Mouse (Mus musculus) stomach, postnatal 0 days (tissue): ENCODE data around the gene Hdac7. TPM values are rescaled to one million over a fixed set of nuclear protein-coding genes. Genes with fewer than 3 reads are reported as not detected.

Experiments
- ATAC-seq: fragments of 200-750 bp; cut with Nextera tagmentation; 2 replicates; pipeline ENCODE4 v1.8.0; 2017; ENCODE audit not compliant: low FRiP score, low TSS enrichment
- DNase-seq: peaks from one replicate; pipeline ENCODE4 v3.0.0-alpha.2; 2016; ENCODE audit warnings: low spot score
- H3K27ac ChIP-seq: fragments of 300-500 bp; sonication (generic); replicated peaks from 2 replicates; pipeline ENCODE4 v1.5.1; 2014; ENCODE audit warnings: mild to moderate bottlenecking, control low read depth
- H3K27me3 ChIP-seq: fragments of 300-500 bp; sonication (generic); 2 replicates; pipeline ENCODE4 v1.6.1; 2014; ENCODE audit warnings: low read length; ENCODE audit not compliant: control insufficient read depth, insufficient read depth
- H3K36me3 ChIP-seq: fragments of 300-500 bp; sonication (generic); 2 replicates; pipeline ENCODE4 v1.6.1; 2014; ENCODE audit warnings: low read length, mixed read lengths; ENCODE audit not compliant: control insufficient read depth, insufficient read depth
- H3K4me1 ChIP-seq: fragments of 300-500 bp; sonication (generic); replicated peaks from 2 replicates; pipeline ENCODE4 v1.6.1; 2014; ENCODE audit warnings: antibody characterized with exemption; ENCODE audit not compliant: control insufficient read depth, insufficient read depth
- H3K4me2 ChIP-seq: fragments of 300-500 bp; sonication (generic); replicated peaks from 2 replicates; pipeline ENCODE4 v1.6.1; 2014; ENCODE audit warnings: low read depth, mild to moderate bottlenecking, control low read depth, moderate library complexity
- H3K4me3 ChIP-seq: fragments of 300-500 bp; sonication (generic); 2 replicates; pipeline ENCODE4 v1.5.1; 2014; ENCODE audit warnings: low read depth, low read length, control low read depth
- H3K9ac ChIP-seq: fragments of 300-500 bp; sonication (generic); 2 replicates; pipeline ENCODE4 v1.6.1; 2014; ENCODE audit warnings: mild to moderate bottlenecking, low read length, control low read depth, mixed read lengths
- H3K9me3 ChIP-seq: fragments of 300-500 bp; sonication (generic); 2 replicates; pipeline ENCODE4 v1.6.1; 2016; ENCODE audit warnings: low read length; ENCODE audit not compliant: control insufficient read depth
- CTCF ChIP-seq: IDR thresholded peaks from 2 replicates; pipeline ENCODE4 v1.5.1; 2016; ENCODE audit warnings: antibody characterized with exemption, low read depth, mild to moderate bottlenecking, moderate library complexity
- EP300 ChIP-seq: optimal IDR thresholded peaks from 2 replicates; pipeline ENCODE3; 2016; ENCODE audit warnings: antibody characterized with exemption
- WGBS: fragments of 180-500 bp; shearing (Covaris S2); extraction: QIAGEN DNeasy Blood & Tissue Kit; methylation state at CpG from one replicate; pipeline ENCODE4 v1.1.7; 2014; 5-methylcytosine and 5-hydroxymethylcytosine counted together
- polyA plus RNA-seq: library from polyadenylated mRNA; unstranded; fragments of >200 nt; fragmentation: Nextera tagmentation; extraction: Ambion mirVana; gene quantifications from 2 replicates; pipeline ENCODE4 v1.2.1, GENCODE M21; 2015

Gene Hdac7
- polyA plus RNA-seq, 1 experiment from 2014 or later = 8.0 TPM

DNA sequence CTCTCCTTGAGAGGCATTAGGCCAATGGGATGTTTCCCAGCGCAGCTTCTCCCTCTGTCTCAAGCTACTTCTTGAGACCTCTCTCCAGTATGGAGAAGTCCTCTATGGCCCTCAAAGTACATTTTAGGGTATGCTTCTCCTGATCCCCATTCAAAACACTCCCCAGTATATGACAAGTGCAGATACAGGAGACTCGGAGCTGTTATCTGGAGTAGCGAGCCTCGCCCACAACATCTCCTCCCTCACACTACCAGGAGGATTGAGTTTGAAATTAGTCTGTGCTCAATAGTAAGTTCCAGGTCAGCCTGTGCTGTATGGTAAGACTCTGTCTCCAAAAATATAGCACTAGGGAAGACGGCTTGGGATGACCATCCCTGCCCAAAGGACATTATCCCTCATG is 6.7 kb upstream of the Hdac7 start:
- no peaks in the 10 kb centered on the region for H3K9me3 ChIP-seq
- TF ChIP-seq CTCF (no peak), EP300 (no peak)
- H3K4me3 ChIP-seq = no peak overlapping the region
- H3K27me3 ChIP-seq = no peaks in the 10 kb centered on the region
- H3K27ac ChIP-seq = no peak overlapping the region
- no peak for ATAC-seq
- no peak for DNase-seq
- H3K4me1 ChIP-seq = no peaks in the 10 kb centered on the region
- no peak overlapping the region for H3K4me2 ChIP-seq
- 78% methylated on average over 5 of the region's 5 CpGs for WGBS
- no peaks in the 10 kb centered on the region for H3K36me3 ChIP-seq
- H3K9ac ChIP-seq = no peak overlapping the region

DNA sequence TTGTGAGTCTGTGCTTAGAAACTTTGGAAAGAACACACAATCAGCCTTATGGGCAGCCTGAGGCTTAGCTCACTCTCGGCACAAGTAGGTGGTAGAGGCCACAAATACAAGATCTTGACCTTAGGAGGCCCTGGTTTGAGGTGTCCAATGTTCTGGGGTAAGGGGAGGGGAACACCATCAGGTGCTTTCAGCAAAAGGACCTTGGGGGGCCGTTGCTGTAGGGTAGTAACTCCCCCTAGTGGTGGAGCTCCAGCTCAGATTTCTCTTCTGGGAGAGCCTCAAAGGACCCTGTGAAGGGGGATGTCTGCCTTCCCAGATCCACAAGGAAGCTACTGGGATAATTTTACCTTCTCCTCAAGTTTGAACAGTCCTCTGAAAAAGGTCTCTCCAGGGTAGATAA is 6.1 kb upstream of the Hdac7 start:
- ATAC-seq = no peak
- H3K36me3 ChIP-seq = no peaks in the 10 kb centered on the region
- WGBS = 17% methylated on average over 2 of the region's 2 CpGs

DNA sequence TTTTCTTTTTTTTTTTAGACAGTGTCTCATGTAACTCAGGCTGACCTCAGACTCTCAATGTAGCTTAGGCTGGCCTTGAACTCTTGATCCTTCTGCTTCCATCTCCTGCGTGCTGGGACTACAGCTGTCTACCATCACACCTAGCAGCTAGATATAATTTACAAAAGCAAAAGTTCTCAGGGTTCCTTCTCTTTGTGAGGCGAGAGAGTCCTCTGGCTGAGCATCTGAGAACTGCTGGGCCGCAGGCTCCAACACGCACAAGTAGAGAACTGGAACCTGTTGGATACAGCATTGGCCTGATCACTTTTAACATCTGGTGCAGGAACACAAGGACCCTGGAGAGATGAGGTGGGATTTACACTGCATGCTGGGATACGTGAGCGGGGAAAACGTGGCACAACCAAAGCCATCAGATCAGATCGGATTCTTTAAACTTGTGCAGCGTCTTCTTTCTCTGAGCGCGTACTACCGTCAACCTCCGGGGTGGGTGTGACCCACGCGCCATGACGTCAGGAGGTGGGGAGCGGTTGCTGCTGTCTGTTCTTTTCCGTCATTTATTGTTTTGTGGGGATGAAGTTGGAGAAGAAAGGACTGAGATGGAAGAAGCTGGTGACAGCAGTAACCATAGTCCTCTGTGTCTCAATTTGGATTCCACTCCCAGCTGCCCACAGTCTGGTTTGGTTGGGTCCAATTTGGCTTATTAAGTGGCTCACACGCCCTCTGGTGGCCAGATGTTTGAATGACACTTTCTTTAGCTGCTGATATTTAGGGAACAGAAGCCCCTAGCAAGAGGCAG is 5.0 kb upstream of the Hdac7 start:
- DNase-seq (peak; percentile 81), ATAC-seq (peak; percentile 77)
- Histone ChIP-seq H3K27me3 (no peaks in the 10 kb centered on the region), H3K27ac (peak overlapping the region; percentile 53; the same call in 1 of the 2 replicates), H3K4me1 (no peaks in the 10 kb centered on the region), H3K9me3 (no peaks in the 10 kb centered on the region), H3K4me2 (peak overlapping the region; percentile 56), H3K36me3 (no peaks in the 10 kb centered on the region), H3K4me3 (peak overlapping the region; percentile 18; the same call in 1 of the 2 replicates), H3K9ac (peak overlapping the region; percentile 39; the same call in 1 of the 2 replicates)
- TF ChIP-seq CTCF (peak; percentile 88), EP300 (no peak)
- 4% methylated on average over 19 of the region's 19 CpGs for WGBS

More for the DNA sequence above, 6.1 kb upstream of the Hdac7 start:
- Histone ChIP-seq H3K9ac (no peak overlapping the region), H3K4me3 (no peak overlapping the region), H3K27ac (no peak overlapping the region), H3K9me3 (no peaks in the 10 kb centered on the region), H3K4me1 (no peaks in the 10 kb centered on the region), H3K4me2 (no peak overlapping the region), H3K27me3 (no peaks in the 10 kb centered on the region)
- TF ChIP-seq CTCF (peak; percentile 76), EP300 (no peak)
- no peak for DNase-seq

- H3K9me3 ChIP-seq = no peaks in the 10 kb centered on the region
- no peak overlapping the region for H3K27ac ChIP-seq
- H3K4me2 ChIP-seq = no peak overlapping the region
- H3K36me3 ChIP-seq = no peaks in the 10 kb centered on the region
- 87% methylated on average over 2 of the region's 2 CpGs for WGBS
- no peaks in the 10 kb centered on the region for H3K4me1 ChIP-seq
- ATAC-seq = no peak
- no peak for TF ChIP-seq EP300
- no peak for TF ChIP-seq CTCF
- H3K27me3 ChIP-seq = no peaks in the 10 kb centered on the region
- H3K4me3 ChIP-seq = no peak overlapping the region
- no peak for DNase-seq
- H3K9ac ChIP-seq = no peak overlapping the region
These were observed 3.6 kb upstream of the Hdac7 start for GRCm38 (mm10) chr15:97847866-97848265.

GRCm38 (mm10) chr15:97847285-97847684 is 3.0 kb upstream of the Hdac7 start:
- Histone ChIP-seq H3K27ac (no peak overlapping the region), H3K4me1 (no peaks in the 10 kb centered on the region), H3K9ac (no peak overlapping the region), H3K9me3 (no peaks in the 10 kb centered on the region), H3K27me3 (no peaks in the 10 kb centered on the region), H3K4me3 (no peak overlapping the region), H3K36me3 (no peaks in the 10 kb centered on the region), H3K4me2 (no peak overlapping the region)
- DNase-seq (no peak), ATAC-seq (no peak)
- 81% methylated on average over 4 of the region's 4 CpGs for WGBS
- no peak for TF ChIP-seq EP300

- H3K4me2 ChIP-seq = no peak overlapping the region
- no peak overlapping the region for H3K9ac ChIP-seq
- no peak overlapping the region for H3K4me3 ChIP-seq
- H3K27ac ChIP-seq = no peak overlapping the region
- H3K36me3 ChIP-seq = no peaks in the 10 kb centered on the region
- no peaks in the 10 kb centered on the region for H3K9me3 ChIP-seq
- no peaks in the 10 kb centered on the region for H3K27me3 ChIP-seq
- H3K4me1 ChIP-seq = no peaks in the 10 kb centered on the region
- no peak for ATAC-seq
- no peak for TF ChIP-seq EP300
- no peak for TF ChIP-seq CTCF
- no peak for DNase-seq
- 87% methylated on average over 11 of the region's 11 CpGs for WGBS
These were observed 2.0 kb upstream of the Hdac7 start for GRCm38 (mm10) chr15:97846121-97846882.
